Mouse (Mus musculus) CH12.LX (cell line): ENCODE data around the gene D10Wsu102e. TPM values are rescaled to one million over a fixed set of nuclear protein-coding genes. Genes with fewer than 3 reads are reported as not detected.
A peak's percentile ranks its signal among the peaks of the same experiment; 100 is the strongest.

Source experiments
- DNase-seq: peaks from one replicate; pipeline ENCODE4 v3.0.0-alpha.2; 2013; ENCODE audit errors: extremely low read depth
- H3K27ac ChIP-seq: 2 replicates; pipeline ENCODE4 v1.5.1; 2012; ENCODE audit warnings: low read depth, mild to moderate bottlenecking, control low read depth, moderate library complexity; ENCODE audit not compliant: insufficient read depth
- H3K27me3 ChIP-seq: replicated peaks from 2 replicates; pipeline ENCODE3; 2012; ENCODE audit warnings: inconsistent platforms
- H3K36me3 ChIP-seq, 2 experiments: replicated peaks in 1 of 2; 2 replicates each; pipeline versions ENCODE3 to v1.6.1; 2012; ENCODE audit warnings: inconsistent platforms in 1 of 2, low read length in 1 of 2, mild to moderate bottlenecking in 1 of 2, mixed read lengths in 1 of 2, moderate library complexity in 1 of 2; ENCODE audit not compliant: control insufficient read depth in 1 of 2, insufficient read depth in 1 of 2
- H3K4me1 ChIP-seq, 2 experiments: 2 replicates each; pipeline ENCODE4 v1.6.1; 2012; ENCODE audit warnings: inconsistent platforms in 1 of 2, moderate library complexity in 1 of 2; ENCODE audit not compliant: insufficient read depth in 2 of 2, control insufficient read depth in 1 of 2
- H3K4me2 ChIP-seq: 2 replicates; pipeline ENCODE4 v1.6.1; 2012; ENCODE audit warnings: low read depth, mild to moderate bottlenecking, control low read depth; ENCODE audit not compliant: poor library complexity, insufficient read depth, severe bottlenecking
- H3K4me3 ChIP-seq, 3 experiments: fragments of 150-350 bp in 1 of 3; sonication (generic) in 1 of 3; replicated peaks in 1 of 3; 2 replicates each; pipeline versions ENCODE3 to v1.5.1; 2011 to 2012; ENCODE audit warnings: low read depth in 2 of 3, low read length in 2 of 3, mild to moderate bottlenecking in 2 of 3, moderate library complexity in 2 of 3, control low read depth in 1 of 3, improper control_type of control experiment in 1 of 3, inconsistent platforms in 1 of 3, mixed read lengths in 1 of 3; ENCODE audit not compliant: poor library complexity in 1 of 3
- H3K79me2 ChIP-seq: replicated peaks from 2 replicates; pipeline ENCODE4 v1.6.1; 2012; ENCODE audit warnings: mild to moderate bottlenecking, moderate library complexity; ENCODE audit not compliant: control insufficient read depth, poor library complexity, insufficient read depth, severe bottlenecking; ENCODE audit errors: extremely low read depth
- H3K9ac ChIP-seq: 2 replicates; pipeline ENCODE4 v1.6.1; 2012; ENCODE audit warnings: low read depth, mild to moderate bottlenecking, control low read depth, moderate library complexity; ENCODE audit not compliant: insufficient read depth
- H3K9me3 ChIP-seq: replicated peaks from 2 replicates; pipeline ENCODE3; 2012; ENCODE audit warnings: low read length, inconsistent platforms, mixed read lengths
- CHD2 ChIP-seq: IDR thresholded peaks from 2 replicates; pipeline ENCODE4 v1.6.1; 2011; ENCODE audit warnings: low read length, improper control_type of control experiment
- E2F4 ChIP-seq: IDR thresholded peaks from 2 replicates; pipeline ENCODE4 v1.6.1; 2011; ENCODE audit warnings: low read depth, low read length, improper control_type of control experiment; ENCODE audit not compliant: insufficient replicate concordance
- ELF1 ChIP-seq: IDR thresholded peaks from 2 replicates; pipeline ENCODE4 v1.6.1; 2014; ENCODE audit warnings: low read depth, mild to moderate bottlenecking, inconsistent platforms, low read length, improper control_type of control experiment
- GABPA ChIP-seq: IDR thresholded peaks from 2 replicates; pipeline ENCODE4 v1.6.1; 2012; ENCODE audit warnings: low read depth, low read length, improper control_type of control experiment, inconsistent platforms; ENCODE audit not compliant: insufficient replicate concordance
- HCFC1 ChIP-seq: IDR thresholded peaks from 2 replicates; pipeline ENCODE4 v1.6.1; 2012; ENCODE audit warnings: low read depth, mild to moderate bottlenecking, inconsistent platforms, low read length, improper control_type of control experiment
- JUND ChIP-seq: conservative IDR thresholded peaks from 2 replicates; pipeline ENCODE4 v1.6.1; 2011; ENCODE audit warnings: low read depth, low read length, improper control_type of control experiment
- KAT2A ChIP-seq: IDR thresholded peaks from 2 replicates; pipeline ENCODE4 v1.6.1; 2012; ENCODE audit warnings: low read length, improper control_type of control experiment, inconsistent platforms; ENCODE audit not compliant: insufficient replicate concordance
- MAFK ChIP-seq: IDR thresholded peaks from 2 replicates; pipeline ENCODE4 v1.6.1; 2011; ENCODE audit warnings: low read length, improper control_type of control experiment; ENCODE audit not compliant: insufficient replicate concordance
- MAX ChIP-seq: IDR thresholded peaks from 2 replicates; pipeline ENCODE4 v1.6.1; 2011; ENCODE audit warnings: low read length, improper control_type of control experiment
- MAZ ChIP-seq: IDR thresholded peaks from 2 replicates; pipeline ENCODE4 v1.6.1; 2012; ENCODE audit warnings: low read depth, mild to moderate bottlenecking, inconsistent platforms, low read length, improper control_type of control experiment, moderate library complexity
- MXI1 ChIP-seq: IDR thresholded peaks from 2 replicates; pipeline ENCODE4 v1.6.1; 2011; ENCODE audit warnings: mild to moderate bottlenecking, low read depth, low read length, improper control_type of control experiment
- MYC ChIP-seq: IDR thresholded peaks from 2 replicates; pipeline ENCODE4 v1.6.1; 2011; ENCODE audit warnings: low read depth, mild to moderate bottlenecking, improper control_type of control experiment, low read length
- NELFE ChIP-seq: IDR thresholded peaks from 2 replicates; pipeline ENCODE4 v1.6.1; 2011; ENCODE audit warnings: low read depth, low read length, improper control_type of control experiment
- NRF1 ChIP-seq: IDR thresholded peaks from 2 replicates; pipeline ENCODE4 v1.6.1; 2014; ENCODE audit warnings: low read depth, mild to moderate bottlenecking, inconsistent platforms, low read length, improper control_type of control experiment, moderate library complexity
- PAX5 ChIP-seq: IDR thresholded peaks from 2 replicates; pipeline ENCODE4 v1.6.1; 2012; ENCODE audit warnings: low read length, inconsistent platforms, mixed read lengths
- POLR2AphosphoS2 ChIP-seq: IDR thresholded peaks from 2 replicates; pipeline ENCODE4 v1.6.1; 2011; ENCODE audit warnings: low read depth, low read length, improper control_type of control experiment
- RAD21 ChIP-seq: IDR thresholded peaks from 2 replicates; pipeline ENCODE4 v1.6.1; 2011; ENCODE audit warnings: low read depth, mild to moderate bottlenecking, low read length, improper control_type of control experiment, moderate library complexity
- TBP ChIP-seq: conservative IDR thresholded peaks from 2 replicates; pipeline ENCODE4 v1.6.1; 2011; ENCODE audit warnings: low read depth, low read length, improper control_type of control experiment
- TCF12 ChIP-seq: IDR thresholded peaks from 2 replicates; pipeline ENCODE4 v1.6.1; 2014; ENCODE audit warnings: low read depth, mild to moderate bottlenecking, inconsistent platforms, low read length, improper control_type of control experiment
- UBTF ChIP-seq: IDR thresholded peaks from 2 replicates; pipeline ENCODE4 v1.6.1; 2012; ENCODE audit warnings: low read depth, mild to moderate bottlenecking, inconsistent platforms, low read length, improper control_type of control experiment, moderate library complexity
- USF1 ChIP-seq: IDR thresholded peaks from 2 replicates; pipeline ENCODE4 v1.6.1; 2014; ENCODE audit warnings: low read depth, mild to moderate bottlenecking, inconsistent platforms, low read length, improper control_type of control experiment
- USF2 ChIP-seq: conservative IDR thresholded peaks from 2 replicates; pipeline ENCODE4 v1.6.1; 2011; ENCODE audit warnings: low read depth, low read length, improper control_type of control experiment
- ZKSCAN1 ChIP-seq: IDR thresholded peaks from 2 replicates; pipeline ENCODE4 v1.6.1; 2012; ENCODE audit warnings: low read depth, inconsistent platforms, low read length, improper control_type of control experiment, borderline replicate concordance
- ZMIZ1 ChIP-seq: IDR thresholded peaks from 2 replicates; pipeline ENCODE4 v1.6.1; 2012; ENCODE audit warnings: low read depth, mild to moderate bottlenecking, inconsistent platforms, low read length, improper control_type of control experiment
- dilution Hi-C: fragments of 300-500 bp; cut with MboI; formaldehyde crosslinking; loops from 2 replicates; pipeline ENCODE4 v1.14.3; 2020; ENCODE audit warnings: low sequenced_read_pairs; ENCODE audit not compliant: extremely low pct_unique_long_range_greater_than_20kb, extremely low pct_ligation_motif_present
- in situ Hi-C: fragments of 300-500 bp; cut with MboI; formaldehyde crosslinking; loops from 3 replicates; pipeline ENCODE4 v1.14.3; 2019; ENCODE audit warnings: low sequenced_read_pairs, low pct_ligation_motif_present, low pct_unique_long_range_greater_than_20kb, mixed read lengths
- polyA plus RNA-seq: library from polyadenylated mRNA; unstranded; fragments of >175 nt; gene quantifications from 2 replicates; pipeline ENCODE4 v1.2.1, GENCODE M21; 2012; ENCODE audit warnings: low read depth; ENCODE audit not compliant: insufficient read length
- total RNA-seq, 2 experiments: library from RNA; depleted of rRNA; stranded (reverse); fragments of 300-350 nt in 1 of 2; fragments of >200 nt in 1 of 2; gene quantifications; 2 replicates each; pipeline ENCODE4 v1.2.3; 2012 to 2014

The D10Wsu102e gene
- total and polyA plus RNA-seq, 3 experiments, result 1.0 to 1.6 (median 1.6) TPM

- H3K79me2 ChIP-seq, result no peaks in the 10 kb centered on the region
- peak overlapping the region; percentile 53 for H3K4me2 ChIP-seq
- dilution Hi-C loops (no loop called here), in situ Hi-C loops (no loop called here)
- no peaks in the 10 kb centered on the region for H3K27me3 ChIP-seq
- peak overlapping the region; percentile 90 for H3K9ac ChIP-seq
- peak overlapping the region; percentile 91 for H3K27ac ChIP-seq
- peaks cover 12 to 29% of the 10 kb centered on the region in 2 experiments for H3K36me3 ChIP-seq
- peaks cover 4 to 32% of the 10 kb centered on the region in 2 experiments; a peak in 3 of 4 replicates for H3K4me1 ChIP-seq
- peak; percentile 51 for DNase-seq
- peaks cover 22% of the 10 kb centered on the region for H3K9me3 ChIP-seq
- TF ChIP-seq NELFE (0 out of 2 replicates have a peak, but pooled peaks have one; percentile 2), MAFK (no peak), POLR2AphosphoS2 (no peak), NRF1 (no peak), GABPA (no peak), TBP (0 out of 2 replicates have a peak, but pooled peaks have one; percentile 29), HCFC1 (no peak), USF1 (no peak), ELF1 (peak; percentile 37; the same call in 1 of the 2 replicates), CHD2 (peak; percentile 28; the same call in 1 of the 2 replicates), ZKSCAN1 (no peak), PAX5 (no peak), ZMIZ1 (no peak), USF2 (no peak), MXI1 (no peak), MYC (no peak), JUND (no peak), E2F4 (no peak), MAZ (no peak), UBTF (no peak), TCF12 (no peak), RAD21 (no peak), KAT2A (no peak), MAX (no peak)
- peak overlapping the region; percentile 44 to 62 (median 52) for H3K4me3 ChIP-seq
These were observed 24.6 kb downstream of the D10Wsu102e start for GRCm38 (mm10) chr10:83384456-83385215.
